Mouse (Mus musculus): ENCODE data around the gene Foxi3.

GRCm38 (mm10) chr6:70911668-70912395 lies 44.5 kb upstream of the Foxi3 start:
- TF ChIP-seq POLR2A (IDR thresholded peaks at IDR 0.05; ENCODE audit: insufficient read depth, low read depth, low read length) (no peak), CTCF (IDR thresholded peaks at IDR 0.05; ENCODE audit: insufficient read depth, low read depth, low read length) (no peak)

Data from olfactory bulb, adult 2 months (tissue).